Mouse (Mus musculus) myocyte (in vitro differentiated cells): ENCODE measurements around the gene Hnrnpa3.

Experiments used
- CEBPB ChIP-seq: IDR thresholded peaks from 2 replicates; pipeline ENCODE4 v1.6.1; 2011; ENCODE audit warnings: mild to moderate bottlenecking, moderate library complexity; ENCODE audit not compliant: poor library complexity, insufficient read depth, severe bottlenecking
- MYOD1 ChIP-seq, 3 experiments: IDR thresholded peaks; one replicate each; pipeline ENCODE4 v1.6.1; 2011; ENCODE audit warnings: control low read depth in 2 of 3, low read depth in 2 of 3, mild to moderate bottlenecking in 2 of 3, moderate library complexity in 1 of 3; ENCODE audit not compliant: insufficient read length in 2 of 3, control insufficient read depth in 1 of 3
- MYOG ChIP-seq, 3 experiments: IDR thresholded peaks; one replicate each; pipeline ENCODE4 v1.6.1; 2011; ENCODE audit warnings: control low read depth in 2 of 3, low read depth in 2 of 3, mild to moderate bottlenecking in 2 of 3; ENCODE audit not compliant: insufficient read length in 2 of 3, control insufficient read depth in 1 of 3, insufficient read depth in 1 of 3
- POLR2A ChIP-seq: IDR thresholded peaks from one replicate; pipeline ENCODE4 v1.6.1; 2011; ENCODE audit warnings: low read depth, mild to moderate bottlenecking, control low read depth, moderate library complexity; ENCODE audit not compliant: insufficient read length
- POLR2AphosphoS2 ChIP-seq: IDR thresholded peaks from one replicate; pipeline ENCODE4 v1.6.1; 2011; ENCODE audit warnings: low read depth, control low read depth; ENCODE audit not compliant: insufficient read length
- SRF ChIP-seq: IDR thresholded peaks from one replicate; pipeline ENCODE4 v1.6.1; 2011; ENCODE audit warnings: low read depth; ENCODE audit not compliant: control insufficient read depth, insufficient read length
- TCF12 ChIP-seq: IDR thresholded peaks from one replicate; pipeline ENCODE4 v1.6.1; 2011; ENCODE audit warnings: mild to moderate bottlenecking, control low read depth; ENCODE audit not compliant: poor library complexity, insufficient read depth, severe bottlenecking
- TCF3 ChIP-seq: IDR thresholded peaks from one replicate; pipeline ENCODE4 v1.6.1; 2011; ENCODE audit warnings: low read depth, control low read depth; ENCODE audit not compliant: insufficient read length
- USF1 ChIP-seq: IDR thresholded peaks from one replicate; pipeline ENCODE4 v1.6.1; 2011; ENCODE audit warnings: low read depth, mild to moderate bottlenecking, control low read depth, moderate library complexity

GRCm38 (mm10) chr2:75702588-75702976 is 43.5 kb downstream of the Hnrnpa3 start:
- TF ChIP-seq CEBPB (no peak), POLR2A (no peak), USF1 (no peak), POLR2AphosphoS2 (no peak), SRF (no peak), TCF12 (no peak), MYOG (IDR thresholded peaks at IDR 0.05; ENCODE audit: control insufficient read depth in 1 of 3, insufficient read depth in 1 of 3, insufficient read length in 2 of 3, low read depth in 2 of 3) (no peak), TCF3 (no peak), MYOD1 (IDR thresholded peaks at IDR 0.05; ENCODE audit: control insufficient read depth in 1 of 3, insufficient read length in 2 of 3, low read depth in 2 of 3) (no peak)
